Comparison of ENCODE assay signal across 16 mouse cellular contexts in the genomic region with DNA sequence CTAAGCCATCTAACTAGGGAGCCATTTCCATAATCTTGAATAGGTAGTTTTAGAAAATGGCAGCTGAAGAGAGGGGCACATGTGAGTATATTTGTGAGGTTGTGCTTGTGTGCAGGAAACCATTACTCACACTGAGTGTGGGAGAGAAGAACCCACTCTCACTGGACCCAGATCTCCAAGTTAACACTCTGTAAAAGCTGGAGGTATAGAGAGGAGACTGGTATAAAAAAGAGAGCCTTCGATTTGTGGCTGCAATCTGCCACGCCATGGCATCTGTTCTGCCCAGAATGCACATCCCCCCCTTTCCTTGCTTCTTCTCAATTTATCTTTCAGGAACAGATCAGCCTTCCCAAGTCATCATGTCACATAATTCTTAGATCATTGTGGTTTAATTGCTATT. TPM values are rescaled to one million over a fixed set of nuclear protein-coding genes. Genes with fewer than 3 reads are reported as not detected.
A peak's percentile ranks its signal among the peaks of the same experiment; 100 is the strongest.
DNase-seq lines count a peak whose midpoint lies in the region; ATAC-seq lines count a peak whose summit lies in the region.
"Had no signal": no experiment of that assay in that cellular context is flagged by ENCODE, and none has a peak within 500 bp of the region (broad histone marks: within the 10 kb centered on the region; RNA-seq: fewer than 3 reads in every experiment).

No protein-coding gene starts in this region.

- no peaks in the 10 kb centered on the region for H3K9me3 ChIP-seq in forebrain, embryonic 12.5 days
- no peaks in the 10 kb centered on the region for H3K9me3 ChIP-seq in forebrain, embryonic 10.5 days
- H3K9me3 ChIP-seq in midbrain, embryonic 11.5 days (ENCODE audit: control insufficient read depth, low read length) = no peaks in the 10 kb centered on the region
- no peaks in the 10 kb centered on the region for H3K9me3 ChIP-seq in midbrain, embryonic 10.5 days (replicated peaks)
- H3K9me3 ChIP-seq in midbrain, embryonic 14.5 days (ENCODE audit: control insufficient read depth, low read length) = no peaks in the 10 kb centered on the region

- WGBS in forebrain, embryonic 12.5 days = 58% methylated on average over 2 of the region's 2 CpGs
- 84% methylated on average over 2 of the region's 2 CpGs for WGBS in forebrain, embryonic 10.5 days
- 80% methylated on average over 2 of the region's 2 CpGs for WGBS in midbrain, embryonic 11.5 days
- 76% methylated on average over 2 of the region's 2 CpGs for WGBS in midbrain, embryonic 10.5 days
- 44% methylated on average over 2 of the region's 2 CpGs for WGBS in midbrain, embryonic 14.5 days

- ATAC-seq in forebrain, embryonic 12.5 days (ENCODE audit: low FRiP score) = peak; percentile 23; the same call in 1 of the 2 replicates
- ATAC-seq in midbrain, embryonic 11.5 days (ENCODE audit: low FRiP score) = peak; percentile 46
- peak; percentile 54; the same call in 1 of the 2 replicates for ATAC-seq in midbrain, embryonic 14.5 days (ENCODE audit: low FRiP score, low TSS enrichment)
- no peak for ATAC-seq in megakaryocyte, adult 5-6 weeks (ENCODE audit: poor library complexity, severe bottlenecking)
- ATAC-seq: intestine, embryonic 16.5 days had no signal

- H3K9ac ChIP-seq in forebrain, embryonic 12.5 days = no peak overlapping the region
- H3K9ac ChIP-seq in midbrain, embryonic 11.5 days (ENCODE audit: low read length) = no peak overlapping the region
- H3K9ac ChIP-seq in midbrain, embryonic 14.5 days (replicated peaks; ENCODE audit: low read length) = no peak overlapping the region
- H3K9ac ChIP-seq: lung, embryonic 14.5 days had no signal

- no peak for DNase-seq in forebrain, embryonic 10.5 days (ENCODE audit: extremely low spot score, low spot score)
- DNase-seq in midbrain, embryonic 11.5 days (ENCODE audit: low spot score, missing footprints) = no peak
- no peak for DNase-seq in midbrain, embryonic 10.5 days (ENCODE audit: low spot score)
- DNase-seq in midbrain, embryonic 14.5 days = peak; percentile 7
- no peak for DNase-seq in right cerebral cortex, adult 18-20 months
- DNase-seq in layer of hippocampus, adult 18-20 months (ENCODE audit: low spot score in 2 of 2) = no peak
- DNase-seq: adrenal gland, postnatal 36 days; cerebellum, adult 9-11 months; gastrocnemius, postnatal 36 days; lung, embryonic 14.5 days had no signal

- H3K27ac ChIP-seq in forebrain, embryonic 12.5 days = peak overlapping the region; percentile 61; the same call in 1 of the 2 replicates
- H3K27ac ChIP-seq in forebrain, embryonic 10.5 days = no peak overlapping the region
- H3K27ac ChIP-seq in midbrain, embryonic 11.5 days (ENCODE audit: low read depth, low read length) = no peak overlapping the region
- H3K27ac ChIP-seq in midbrain, embryonic 10.5 days (replicated peaks) = no peak overlapping the region; the same call in 1 of the 2 replicates
- H3K27ac ChIP-seq in midbrain, embryonic 14.5 days (replicated peaks; ENCODE audit: low read depth, low read length) = peak overlapping the region; percentile 70
- H3K27ac ChIP-seq: kidney, postnatal 0 days; macrophage had no signal

- H3K4me2 ChIP-seq in forebrain, embryonic 12.5 days = no peak overlapping the region
- H3K4me2 ChIP-seq in midbrain, embryonic 11.5 days = no peak overlapping the region
- H3K4me2 ChIP-seq in midbrain, embryonic 14.5 days (ENCODE audit: low read length) = no peak overlapping the region
- H3K4me2 ChIP-seq: liver, embryonic 11.5 days; lung, embryonic 14.5 days had no signal

- no peaks in the 10 kb centered on the region for H3K36me3 ChIP-seq in forebrain, embryonic 12.5 days (replicated peaks)
- H3K36me3 ChIP-seq in forebrain, embryonic 10.5 days (replicated peaks) = no peaks in the 10 kb centered on the region
- no peaks in the 10 kb centered on the region for H3K36me3 ChIP-seq in midbrain, embryonic 11.5 days (ENCODE audit: control insufficient read depth, insufficient read depth, low read length)
- H3K36me3 ChIP-seq in midbrain, embryonic 10.5 days = no peaks in the 10 kb centered on the region
- H3K36me3 ChIP-seq in midbrain, embryonic 14.5 days (ENCODE audit: control insufficient read depth, insufficient read depth, low read length) = no peaks in the 10 kb centered on the region

- no peak overlapping the region for H3K4me3 ChIP-seq in forebrain, embryonic 12.5 days (replicated peaks)
- H3K4me3 ChIP-seq in forebrain, embryonic 10.5 days = no peak overlapping the region
- H3K4me3 ChIP-seq in midbrain, embryonic 11.5 days (ENCODE audit: low read depth, low read length) = no peak overlapping the region
- H3K4me3 ChIP-seq in midbrain, embryonic 10.5 days = no peak overlapping the region
- H3K4me3 ChIP-seq in midbrain, embryonic 14.5 days (replicated peaks; ENCODE audit: low read depth, low read length) = no peak overlapping the region

- H3K4me1 ChIP-seq in forebrain, embryonic 12.5 days = peaks cover 12% of the 10 kb centered on the region
- peaks cover 5% of the 10 kb centered on the region; the same call in 1 of the 2 replicates for H3K4me1 ChIP-seq in forebrain, embryonic 10.5 days
- no peaks in the 10 kb centered on the region for H3K4me1 ChIP-seq in midbrain, embryonic 11.5 days (ENCODE audit: control insufficient read depth, insufficient read depth, low read length)
- H3K4me1 ChIP-seq in midbrain, embryonic 10.5 days = peaks cover 7% of the 10 kb centered on the region; the same call in 1 of the 2 replicates
- H3K4me1 ChIP-seq in midbrain, embryonic 14.5 days (ENCODE audit: control insufficient read depth, insufficient read depth, low read length) = 0 out of 2 replicates have a peak, but pooled peaks cover 3% of the 10 kb centered on the region

- no peaks in the 10 kb centered on the region for H3K27me3 ChIP-seq in forebrain, embryonic 12.5 days
- H3K27me3 ChIP-seq in forebrain, embryonic 10.5 days (ENCODE audit: poor library complexity, severe bottlenecking) = no peaks in the 10 kb centered on the region
- no peaks in the 10 kb centered on the region for H3K27me3 ChIP-seq in midbrain, embryonic 11.5 days (ENCODE audit: control insufficient read depth, insufficient read depth, low read length)
- no peaks in the 10 kb centered on the region for H3K27me3 ChIP-seq in midbrain, embryonic 10.5 days (ENCODE audit: low read depth, poor library complexity, severe bottlenecking)
- H3K27me3 ChIP-seq in midbrain, embryonic 14.5 days (ENCODE audit: control insufficient read depth, insufficient read depth, low read length) = no peaks in the 10 kb centered on the region

RNA-seq across cellular contexts. Expression of gene Tmtc4, which starts 24.8 kb away (rescaled TPM):
- 37.3 and 39.3 TPM in 2 replicates for polyA plus RNA-seq in forebrain, embryonic 12.5 days (2016; fragmentation: Nextera tagmentation; extraction: Ambion mirVana)
- 23.5 and 26.3 TPM in 2 replicates for polyA plus RNA-seq in forebrain, embryonic 10.5 days (2016; fragmentation: Nextera tagmentation; extraction: Ambion mirVana)
- polyA plus RNA-seq in midbrain, embryonic 11.5 days (2014; fragmentation: Nextera tagmentation; extraction: Ambion mirVana) = 39.8 and 41.6 TPM in 2 replicates
- 28.3 and 34.6 TPM in 2 replicates for polyA plus RNA-seq in midbrain, embryonic 10.5 days (2016; fragmentation: Nextera tagmentation; extraction: Ambion mirVana)
- polyA plus RNA-seq in midbrain, embryonic 14.5 days (2014; fragmentation: Nextera tagmentation; extraction: Ambion mirVana) = 45.7 and 61.8 TPM in 2 replicates
- 2.2 and 4.2 TPM in 2 replicates for total RNA-seq in megakaryocyte, adult 5-6 weeks (2015)
- total RNA-seq in megakaryocyte, adult 5-6 weeks (2017) = 3.9 and 15.0 TPM in 2 replicates
- 10 to 100 TPM; 18.3 to 26.8 TPM for total RNA-seq in layer of hippocampus, adult 18-20 months (2021)

Comparison
In these comparisons a context has a peak if more than half of its experiments do, and no peak if none do; other contexts are left out.
1. H3K27ac ChIP-seq: peak in forebrain, embryonic 12.5 days (single experiment) and midbrain, embryonic 14.5 days (single experiment); none in forebrain, embryonic 10.5 days (single experiment), midbrain, embryonic 11.5 days (single experiment) and midbrain, embryonic 10.5 days (single experiment).